Mouse (Mus musculus) myocyte (in vitro differentiated cells): ENCODE measurements around the gene Nubpl.

ENCODE experiments used
- CEBPB ChIP-seq: IDR thresholded peaks from 2 replicates; pipeline ENCODE4 v1.6.1; 2011; ENCODE audit warnings: mild to moderate bottlenecking, moderate library complexity; ENCODE audit not compliant: poor library complexity, insufficient read depth, severe bottlenecking
- E2F4 ChIP-seq: IDR thresholded peaks from one replicate; pipeline ENCODE4 v1.6.1; 2011; ENCODE audit warnings: mild to moderate bottlenecking, control low read depth, moderate library complexity; ENCODE audit not compliant: insufficient read depth
- MAX ChIP-seq: IDR thresholded peaks from one replicate; pipeline ENCODE4 v1.6.1; 2011; ENCODE audit warnings: low read depth, mild to moderate bottlenecking, control low read depth
- MYOD1 ChIP-seq, 3 experiments: IDR thresholded peaks; one replicate each; pipeline ENCODE4 v1.6.1; 2011; ENCODE audit warnings: control low read depth in 2 of 3, low read depth in 2 of 3, mild to moderate bottlenecking in 2 of 3, moderate library complexity in 1 of 3; ENCODE audit not compliant: insufficient read length in 2 of 3, control insufficient read depth in 1 of 3
- POLR2A ChIP-seq: IDR thresholded peaks from one replicate; pipeline ENCODE4 v1.6.1; 2011; ENCODE audit warnings: low read depth, mild to moderate bottlenecking, control low read depth, moderate library complexity; ENCODE audit not compliant: insufficient read length
- POLR2AphosphoS2 ChIP-seq: IDR thresholded peaks from one replicate; pipeline ENCODE4 v1.6.1; 2011; ENCODE audit warnings: low read depth, control low read depth; ENCODE audit not compliant: insufficient read length
- TCF12 ChIP-seq: IDR thresholded peaks from one replicate; pipeline ENCODE4 v1.6.1; 2011; ENCODE audit warnings: mild to moderate bottlenecking, control low read depth; ENCODE audit not compliant: poor library complexity, insufficient read depth, severe bottlenecking
- TCF3 ChIP-seq: IDR thresholded peaks from one replicate; pipeline ENCODE4 v1.6.1; 2011; ENCODE audit warnings: low read depth, control low read depth; ENCODE audit not compliant: insufficient read length
- USF1 ChIP-seq: IDR thresholded peaks from one replicate; pipeline ENCODE4 v1.6.1; 2011; ENCODE audit warnings: low read depth, mild to moderate bottlenecking, control low read depth, moderate library complexity

DNA sequence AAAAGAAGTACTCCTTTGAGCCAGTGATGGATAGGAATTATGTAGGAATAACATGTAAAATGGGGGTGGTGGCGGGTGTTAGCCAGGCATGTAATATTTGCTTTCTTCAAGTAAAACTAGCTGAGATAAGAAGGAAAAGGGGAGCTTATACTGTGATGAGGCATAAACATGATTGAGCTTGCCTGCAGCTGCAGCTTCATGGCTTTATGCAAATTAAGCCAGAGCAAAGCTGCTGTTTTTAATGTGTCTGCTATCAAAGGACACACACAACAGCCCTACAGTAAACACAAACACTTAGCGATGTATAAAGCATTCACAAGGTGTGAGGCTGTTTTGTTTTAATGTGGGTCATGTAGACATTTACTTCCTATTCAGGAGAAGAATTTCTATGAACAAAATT lies 196.4 kb downstream of the Nubpl start:
- TF ChIP-seq TCF12 (no peak), MYOD1 (IDR thresholded peaks at IDR 0.05; ENCODE audit: control insufficient read depth in 1 of 3, insufficient read length in 2 of 3, low read depth in 2 of 3) (no peak), POLR2A (no peak), USF1 (no peak), POLR2AphosphoS2 (no peak), CEBPB (no peak), MAX (no peak), E2F4 (no peak), TCF3 (no peak)
